9 mouse cellular contexts compared by ENCODE assay signal in genomic region chr11:87748132-87749119, GRCm38 (mm10). TPM values are rescaled to one million over a fixed set of nuclear protein-coding genes. Genes with fewer than 3 reads are reported as not detected.
DNase-seq lines count a peak whose midpoint lies in the region; ATAC-seq and TF ChIP-seq lines count a peak whose summit lies in the region.
"Had no signal": no experiment of that assay in that cellular context is flagged by ENCODE, and none has a peak within 500 bp of the region (broad histone marks: within the 10 kb centered on the region; RNA-seq: fewer than 3 reads in every experiment).

No protein-coding gene starts in this region.

- DNase-seq in A20 (ENCODE audit: low read depth, low spot score) (peak; percentile 95), MEL (ENCODE audit: low read depth, low spot score) (peak; percentile 98), MN1 (ENCODE audit: low spot score) (no peak)
- peak in 2 of 3 experiments; percentile 80 to 86 for DNase-seq in liver, embryonic 14.5 days (ENCODE audit: low read depth in 3 of 3, low spot score in 3 of 3)
- peak; percentile 86 to 88 for DNase-seq in spleen, adult 2 months (ENCODE audit: low read depth in 1 of 2, low spot score in 2 of 2)
- DNase-seq in frontal cortex, postnatal 25 days (ENCODE audit: low spot score in 2 of 2) = no peak

- H3K4me2 ChIP-seq in heart, embryonic 16.5 days (ENCODE audit: low read depth, low read length) = peak overlapping the region; percentile 40
- H3K4me2 ChIP-seq in liver, embryonic 14.5 days (ENCODE audit: low read depth) = peak overlapping the region; percentile 93
- H3K4me2 ChIP-seq in forebrain, embryonic 15.5 days (replicated peaks) = no peak overlapping the region
- H3K4me2 ChIP-seq: hindbrain, embryonic 15.5 days had no signal

- H3K27me3 ChIP-seq in MEL (ENCODE audit: control insufficient read depth in 1 of 2, insufficient read depth in 2 of 2, low read length in 2 of 2) = no peaks in the 10 kb centered on the region
- H3K27me3 ChIP-seq in heart, embryonic 16.5 days (ENCODE audit: control insufficient read depth, insufficient read depth, low read length) = no peaks in the 10 kb centered on the region
- no peaks in the 10 kb centered on the region for H3K27me3 ChIP-seq in liver, embryonic 14.5 days (ENCODE audit: control insufficient read depth, insufficient read depth, low read length)
- H3K27me3 ChIP-seq in spleen, adult 2 months (ENCODE audit: control insufficient read depth, insufficient read depth, low read length) = no peaks in the 10 kb centered on the region
- H3K27me3 ChIP-seq in forebrain, embryonic 15.5 days = 0 out of 2 replicates have a peak, but pooled peaks cover 3% of the 10 kb centered on the region
- H3K27me3 ChIP-seq: hindbrain, embryonic 15.5 days had no signal

- peak overlapping the region; percentile 53 to 54 for H3K4me3 ChIP-seq in MEL (ENCODE audit: control insufficient read depth in 1 of 2, insufficient read depth in 1 of 2, low read depth in 2 of 2, low read length in 2 of 2)
- peak overlapping the region; percentile 23 for H3K4me3 ChIP-seq in heart, embryonic 16.5 days (ENCODE audit: low read length)
- H3K4me3 ChIP-seq in liver, embryonic 14.5 days (ENCODE audit: insufficient read depth in 1 of 2, low read depth in 2 of 2, low read length in 2 of 2) = peak overlapping the region; percentile 59 to 68
- peak overlapping the region; percentile 60 for H3K4me3 ChIP-seq in spleen, adult 2 months (ENCODE audit: extremely low read depth, insufficient read depth, insufficient read length)
- H3K4me3 ChIP-seq in forebrain, embryonic 15.5 days = no peak overlapping the region
- H3K4me3 ChIP-seq: hindbrain, embryonic 15.5 days had no signal

- H3K27ac ChIP-seq in MEL (ENCODE audit: control insufficient read depth, low read depth, low read length) = peak overlapping the region; percentile 100
- H3K27ac ChIP-seq in heart, embryonic 16.5 days (ENCODE audit: low read length) = peak overlapping the region; percentile 44
- H3K27ac ChIP-seq in liver, embryonic 14.5 days = peak overlapping the region; percentile 100
- peak overlapping the region; percentile 98 for H3K27ac ChIP-seq in spleen, adult 2 months (ENCODE audit: insufficient read depth, low read length)
- no peak overlapping the region for H3K27ac ChIP-seq in forebrain, embryonic 15.5 days (replicated peaks)
- H3K27ac ChIP-seq: hindbrain, embryonic 15.5 days had no signal

- no peak for TF ChIP-seq CTCF in MEL (IDR thresholded peaks at IDR 0.05 in 2 of 3, conservative IDR thresholded peaks at IDR 0.05 in 1 of 3; ENCODE audit: control insufficient read depth in 1 of 3, insufficient read depth in 1 of 3, low read depth in 2 of 3, low read length in 3 of 3, poor library complexity in 1 of 3, severe bottlenecking in 1 of 3)
- peak; percentile 42 for TF ChIP-seq CTCF in liver, embryonic 14.5 days (IDR thresholded peaks at IDR 0.05; ENCODE audit: low read depth)
- no peak for TF ChIP-seq CTCF in spleen, adult 2 months (IDR thresholded peaks at IDR 0.05; ENCODE audit: extremely low read depth, insufficient read depth, insufficient read length, insufficient replicate concordance)

- H3K9me3 ChIP-seq in MEL (replicated peaks; ENCODE audit: insufficient read depth, low read length) = no peaks in the 10 kb centered on the region
- H3K9me3 ChIP-seq in heart, embryonic 16.5 days (replicated peaks; ENCODE audit: control insufficient read depth, low read length) = no peaks in the 10 kb centered on the region
- H3K9me3 ChIP-seq in liver, embryonic 14.5 days (ENCODE audit: control insufficient read depth, low read length) = no peaks in the 10 kb centered on the region
- no peaks in the 10 kb centered on the region for H3K9me3 ChIP-seq in forebrain, embryonic 15.5 days
- H3K9me3 ChIP-seq: hindbrain, embryonic 15.5 days had no signal

- 27% methylated on average over 19 of the region's 19 CpGs for WGBS in heart, embryonic 16.5 days
- 10% methylated on average over 19 of the region's 19 CpGs for WGBS in liver, embryonic 14.5 days (ENCODE audit: insufficient replicate concordance)
- WGBS in spleen, adult 2 months = 5% methylated on average over 19 of the region's 19 CpGs
- WGBS in forebrain, embryonic 15.5 days = 44% methylated on average over 19 of the region's 19 CpGs

- TF ChIP-seq RAD21 in MEL (IDR thresholded peaks at IDR 0.05; ENCODE audit: low read depth, low read length) = no peak

- no peak; the same call in 1 of the 2 replicates for ATAC-seq in heart, embryonic 16.5 days (replicated peaks; ENCODE audit: extremely low read depth, insufficient read depth, low FRiP score)
- peak; percentile 59 for ATAC-seq in liver, embryonic 14.5 days (ENCODE audit: insufficient read depth)
- ATAC-seq in forebrain, embryonic 15.5 days (replicated peaks) = no peak

- peaks cover 3 to 29% of the 10 kb centered on the region in 2 experiments; a peak in 3 of 4 replicates for H3K36me3 ChIP-seq in MEL (ENCODE audit: control insufficient read depth in 1 of 2, insufficient read depth in 2 of 2, low read length in 2 of 2)
- peaks cover 5% of the 10 kb centered on the region for H3K36me3 ChIP-seq in heart, embryonic 16.5 days (ENCODE audit: control insufficient read depth, insufficient read depth)
- peaks cover 20% of the 10 kb centered on the region for H3K36me3 ChIP-seq in liver, embryonic 14.5 days (replicated peaks; ENCODE audit: control insufficient read depth, insufficient read depth, low read depth)
- peaks cover 4% of the 10 kb centered on the region; the same call in 1 of the 2 replicates for H3K36me3 ChIP-seq in spleen, adult 2 months (ENCODE audit: control insufficient read depth, insufficient read depth, low read length)
- H3K36me3 ChIP-seq in forebrain, embryonic 15.5 days = peaks cover 19% of the 10 kb centered on the region

- H3K9ac ChIP-seq in MEL (ENCODE audit: control insufficient read depth, low read depth, low read length, poor library complexity, severe bottlenecking) = peak overlapping the region; percentile 86
- H3K9ac ChIP-seq in heart, embryonic 16.5 days (ENCODE audit: low read length) = peak overlapping the region; percentile 40
- peak overlapping the region; percentile 93 for H3K9ac ChIP-seq in liver, embryonic 14.5 days (replicated peaks)
- no peak overlapping the region for H3K9ac ChIP-seq in forebrain, embryonic 15.5 days (replicated peaks)
- H3K9ac ChIP-seq: hindbrain, embryonic 15.5 days had no signal

- H3K79me2 ChIP-seq in MEL (ENCODE audit: control insufficient read depth, insufficient read depth, low read length, poor library complexity) = peaks cover 42% of the 10 kb centered on the region

- peaks cover 5 to 38% of the 10 kb centered on the region in 2 experiments; a peak in 3 of 4 replicates for H3K4me1 ChIP-seq in MEL (ENCODE audit: control insufficient read depth in 1 of 2, insufficient read depth in 2 of 2, low read length in 2 of 2)
- no peaks in the 10 kb centered on the region for H3K4me1 ChIP-seq in heart, embryonic 16.5 days (ENCODE audit: control insufficient read depth, insufficient read depth, low read length)
- peaks cover 49 to 56% of the 10 kb centered on the region in 2 experiments for H3K4me1 ChIP-seq in liver, embryonic 14.5 days (replicated peaks; ENCODE audit: control insufficient read depth in 2 of 2, insufficient read depth in 2 of 2, low read length in 1 of 2)
- peaks cover 52% of the 10 kb centered on the region for H3K4me1 ChIP-seq in spleen, adult 2 months (ENCODE audit: control insufficient read depth, insufficient read depth, insufficient read length)
- no peaks in the 10 kb centered on the region for H3K4me1 ChIP-seq in forebrain, embryonic 15.5 days
- H3K4me1 ChIP-seq: hindbrain, embryonic 15.5 days had no signal

- TF ChIP-seq POLR2A in MEL (IDR thresholded peaks at IDR 0.05; ENCODE audit: control insufficient read depth in 1 of 2, insufficient read depth in 1 of 2, low read depth in 1 of 2, low read length in 2 of 2, poor library complexity in 1 of 2) = peak; percentile 67 to 85
- peak; percentile 98 for TF ChIP-seq POLR2A in spleen, adult 2 months (IDR thresholded peaks at IDR 0.05; ENCODE audit: low read depth, low read length)

- TF ChIP-seq EP300 in MEL (IDR thresholded peaks at IDR 0.05; ENCODE audit: low read depth in 1 of 2, low read length in 2 of 2) = no peak
- TF ChIP-seq EP300 in liver, embryonic 14.5 days (IDR thresholded peaks at IDR 0.05; ENCODE audit: low read depth) = no peak

TF ChIP-seq in MEL, 35 proteins besides CTCF, POLR2A, EP300 and RAD21 (continues in another document):
- TF ChIP-seq USF2 (IDR thresholded peaks at IDR 0.05; ENCODE audit: borderline replicate concordance in 1 of 2, insufficient read depth in 1 of 2, low read depth in 1 of 2, low read length in 2 of 2) = no peak

RNA-seq across cellular contexts. Expression of gene Supt4a, which starts 11.1 kb away (rescaled TPM):
- total RNA-seq in MEL (2012; rRNA removed) = 301 and 332 TPM in 2 replicates
- polyA plus RNA-seq in MEL (2012; ENCODE audit: insufficient read depth in 1 of 2, insufficient read length in 2 of 2, low read depth in 1 of 2, low replicate concordance in 2 of 2, missing spikeins in 1 of 2) = 100 to 1,000 TPM in 1 of 2 experiments, not detected in 1; 223 TPM
- 100 and 111 TPM in 2 replicates for polyA plus RNA-seq in heart, embryonic 16.5 days (2015; fragmentation: Nextera tagmentation; extraction: Ambion mirVana)
- polyA plus RNA-seq in liver, embryonic 14.5 days (2012; rRNA removed) = 111 TPM in 2 replicates
- 211 and 214 TPM in 2 replicates for polyA plus RNA-seq in liver, embryonic 14.5 days (2014; fragmentation: Nextera tagmentation; extraction: Ambion mirVana)
- 59.1 and 62.2 TPM in 2 replicates for polyA plus RNA-seq in spleen, adult 2 months (2012; rRNA removed)
- polyA plus RNA-seq in forebrain, embryonic 15.5 days (2015; fragmentation: Nextera tagmentation; extraction: Ambion mirVana) = 160 and 164 TPM in 2 replicates

RNA-seq across cellular contexts. Expression of gene Tspoap1, which starts 11.9 kb away (rescaled TPM):
- 3.7 and 5.2 TPM in 2 replicates for total RNA-seq in MEL (2012; rRNA removed)
- polyA plus RNA-seq in MEL (2012; ENCODE audit: insufficient read depth in 1 of 2, insufficient read length in 2 of 2, low read depth in 1 of 2, low replicate concordance in 2 of 2, missing spikeins in 1 of 2) = 1 to 10 TPM in 1 of 2 experiments, not detected in 1; 8.6 TPM
- polyA plus RNA-seq in heart, embryonic 16.5 days (2015; fragmentation: Nextera tagmentation; extraction: Ambion mirVana) = 1.1 and 1.2 TPM in 2 replicates
- polyA plus RNA-seq in liver, embryonic 14.5 days (2012; rRNA removed) = 5.4 and 5.5 TPM in 2 replicates
- polyA plus RNA-seq in liver, embryonic 14.5 days (2014; fragmentation: Nextera tagmentation; extraction: Ambion mirVana) = 1.1 and 2.4 TPM in 2 replicates
- polyA plus RNA-seq in spleen, adult 2 months (2012; rRNA removed) = 6.1 and 6.2 TPM in 2 replicates
- polyA plus RNA-seq in forebrain, embryonic 15.5 days (2015; fragmentation: Nextera tagmentation; extraction: Ambion mirVana) = 30.3 and 31.8 TPM in 2 replicates

RNA-seq across cellular contexts. Expression of gene Mpo, which starts 45.0 kb away (rescaled TPM):
- not detected in 2 replicates for total RNA-seq in MEL (2012; rRNA removed)
- under 1 TPM in 1 of 2 experiments, not detected in 1; 0.13 TPM for polyA plus RNA-seq in MEL (2012; ENCODE audit: insufficient read depth in 1 of 2, insufficient read length in 2 of 2, low read depth in 1 of 2, low replicate concordance in 2 of 2, missing spikeins in 1 of 2)
- polyA plus RNA-seq in heart, embryonic 16.5 days (2015; fragmentation: Nextera tagmentation; extraction: Ambion mirVana) = 1.0 and 2.9 TPM in 2 replicates
- 142 and 163 TPM in 2 replicates for polyA plus RNA-seq in liver, embryonic 14.5 days (2012; rRNA removed)
- polyA plus RNA-seq in liver, embryonic 14.5 days (2014; fragmentation: Nextera tagmentation; extraction: Ambion mirVana) = 301 and 360 TPM in 2 replicates
- 21.9 and 28.7 TPM in 2 replicates for polyA plus RNA-seq in spleen, adult 2 months (2012; rRNA removed)
- 0.18 and 0.27 TPM in 2 replicates for polyA plus RNA-seq in forebrain, embryonic 15.5 days (2015; fragmentation: Nextera tagmentation; extraction: Ambion mirVana)

Comparison
In these comparisons a context has a peak if more than half of its experiments do, and no peak if none do; other contexts are left out.
1. DNase-seq: peak in A20 (single experiment), MEL (single experiment), liver, embryonic 14.5 days (2 of 3) and spleen, adult 2 months (2 of 2); none in MN1 (single experiment) and frontal cortex, postnatal 25 days (0 of 2).